Mouse (Mus musculus): ENCODE results near the gene Khdc1b. TPM values are rescaled to one million over a fixed set of nuclear protein-coding genes. Genes with fewer than 3 reads are reported as not detected.

Khdc1b gene
- polyA plus RNA-seq, 1 experiment from 2014 or later, result not detected

GRCm38 (mm10) chr1:21412197-21412555, 28.8 kb downstream of the Khdc1b start:
- Histone ChIP-seq H3K9me3 (replicated peaks) (no peaks in the 10 kb centered on the region), H3K4me3 (no peak overlapping the region), H3K27me3 (replicated peaks) (no peaks in the 10 kb centered on the region), H3K27ac (ENCODE audit: poor library complexity, severe bottlenecking) (no peak overlapping the region), H3K36me3 (no peaks in the 10 kb centered on the region), H3K4me2 (no peak overlapping the region), H3K4me1 (replicated peaks) (0 out of 2 replicates have a peak, but pooled peaks cover 9% of the 10 kb centered on the region), H3K9ac (no peak overlapping the region)
- WGBS, result 76% methylated on average over 2 of the region's 2 CpGs
- ATAC-seq (ENCODE audit: insufficient number of reproducible peaks, low FRiP score), result no peak

GRCm38 (mm10) chr1:21419370-21419769, 36.0 kb downstream of the Khdc1b start:
- H3K4me2 ChIP-seq, result no peak overlapping the region
- no peaks in the 10 kb centered on the region for H3K27me3 ChIP-seq (replicated peaks)
- H3K27ac ChIP-seq (ENCODE audit: poor library complexity, severe bottlenecking), result no peak overlapping the region
- 0 out of 2 replicates have a peak, but pooled peaks cover 4% of the 10 kb centered on the region for H3K4me1 ChIP-seq (replicated peaks)
- H3K9ac ChIP-seq, result no peak overlapping the region
- no peak overlapping the region for H3K4me3 ChIP-seq
- no peak for ATAC-seq (ENCODE audit: insufficient number of reproducible peaks, low FRiP score)
- no peaks in the 10 kb centered on the region for H3K36me3 ChIP-seq
- H3K9me3 ChIP-seq (replicated peaks), result no peaks in the 10 kb centered on the region

- Histone ChIP-seq H3K27ac (ENCODE audit: poor library complexity, severe bottlenecking) (no peak overlapping the region), H3K27me3 (replicated peaks) (no peaks in the 10 kb centered on the region), H3K4me2 (no peak overlapping the region), H3K4me3 (no peak overlapping the region), H3K9ac (no peak overlapping the region), H3K4me1 (replicated peaks) (no peaks in the 10 kb centered on the region), H3K36me3 (no peaks in the 10 kb centered on the region), H3K9me3 (replicated peaks) (no peaks in the 10 kb centered on the region)
- WGBS, result 74% methylated on average over 2 of the region's 2 CpGs
- ATAC-seq (ENCODE audit: insufficient number of reproducible peaks, low FRiP score), result no peak
These were observed 42.3 kb downstream of the Khdc1b start for GRCm38 (mm10) chr1:21425654-21426053.

GRCm38 (mm10) chr1:21428079-21428478, 44.7 kb downstream of the Khdc1b start:
- H3K36me3 ChIP-seq, result no peaks in the 10 kb centered on the region
- no peaks in the 10 kb centered on the region for H3K4me1 ChIP-seq (replicated peaks)
- no peak overlapping the region for H3K4me2 ChIP-seq
- no peak overlapping the region for H3K4me3 ChIP-seq
- no peaks in the 10 kb centered on the region for H3K27me3 ChIP-seq (replicated peaks)
- H3K9ac ChIP-seq, result no peak overlapping the region
- ATAC-seq (ENCODE audit: insufficient number of reproducible peaks, low FRiP score), result no peak
- no peaks in the 10 kb centered on the region for H3K9me3 ChIP-seq (replicated peaks)
- 87% methylated on average over 4 of the region's 4 CpGs for WGBS
- H3K27ac ChIP-seq (ENCODE audit: poor library complexity, severe bottlenecking), result no peak overlapping the region

GRCm38 (mm10) chr1:21431666-21432065, 48.3 kb downstream of the Khdc1b start:
- no peak overlapping the region for H3K27ac ChIP-seq (ENCODE audit: poor library complexity, severe bottlenecking)
- WGBS, result 77% methylated on average over 3 of the region's 3 CpGs
- ATAC-seq (ENCODE audit: insufficient number of reproducible peaks, low FRiP score), result no peak
- H3K27me3 ChIP-seq (replicated peaks), result no peaks in the 10 kb centered on the region
- no peaks in the 10 kb centered on the region for H3K36me3 ChIP-seq
- no peak overlapping the region for H3K9ac ChIP-seq
- no peaks in the 10 kb centered on the region for H3K4me1 ChIP-seq (replicated peaks)
- H3K4me2 ChIP-seq, result no peak overlapping the region
- H3K9me3 ChIP-seq (replicated peaks), result no peaks in the 10 kb centered on the region
- H3K4me3 ChIP-seq, result no peak overlapping the region

GRCm38 (mm10) chr1:21434853-21435252, 51.5 kb downstream of the Khdc1b start:
- no peak for ATAC-seq (ENCODE audit: insufficient number of reproducible peaks, low FRiP score)
- 50% methylated on average over 3 of the region's 3 CpGs for WGBS
- no peak overlapping the region for H3K9ac ChIP-seq

More at GRCm38 (mm10) chr1:21434853-21435252, 51.5 kb downstream of the Khdc1b start:
- Histone ChIP-seq H3K4me1 (replicated peaks) (no peaks in the 10 kb centered on the region), H3K4me3 (no peak overlapping the region), H3K9me3 (replicated peaks) (no peaks in the 10 kb centered on the region), H3K36me3 (no peaks in the 10 kb centered on the region), H3K27me3 (replicated peaks) (no peaks in the 10 kb centered on the region), H3K27ac (ENCODE audit: poor library complexity, severe bottlenecking) (no peak overlapping the region), H3K4me2 (no peak overlapping the region)

Other genes with a start within 250 kb of the Khdc1b start
- gene Tmem14a, start 165.0 kb upstream of the Khdc1b start, polyA plus RNA-seq (2016; fragmentation: Nextera tagmentation; extraction: Ambion mirVana), result 10.3 and 12.0 TPM in 2 replicates
- gene Gsta3, start 143.0 kb upstream of the Khdc1b start, polyA plus RNA-seq (2016; fragmentation: Nextera tagmentation; extraction: Ambion mirVana), result 0.36 and 0.64 TPM in 2 replicates
- gene Khdc1a, start 33.9 kb upstream of the Khdc1b start, polyA plus RNA-seq (2016; fragmentation: Nextera tagmentation; extraction: Ambion mirVana), result not detected in 2 replicates
- gene Khdc1c, start 15.2 kb upstream of the Khdc1b start, polyA plus RNA-seq (2016; fragmentation: Nextera tagmentation; extraction: Ambion mirVana), result not detected in 2 replicates

All from heart, embryonic 12.5 days (tissue).